Mouse (Mus musculus) gastrocnemius, adult 8-10 months (tissue): ENCODE measurements at regions not wholly inside any gene's neighbourhood (a gene's known extent, or its start where the extent isn't known, plus 50 kb on each side); places are given as distances from the start of the nearest gene placed in this dataset.
A peak's percentile ranks its signal among the peaks of the same experiment; 100 is the strongest.

Source experiments
- DNase-seq, 2 experiments: peaks; one replicate each; pipeline ENCODE4 v3.0.0; 2022; ENCODE audit warnings: low spot score in 2 of 2

- DNase-seq, result peak; percentile 43 to 63
Measured at GRCm38 (mm10) chr13:83207513-83207912, 296.3 kb upstream of the Mef2c start.

GRCm38 (mm10) chr13:83208111-83208510, 295.7 kb upstream of the Mef2c start:
- DNase-seq, result no peak

- no peak for DNase-seq
Measured at GRCm38 (mm10) chr13:83214811-83215210, 289.0 kb upstream of the Mef2c start.

DNA sequence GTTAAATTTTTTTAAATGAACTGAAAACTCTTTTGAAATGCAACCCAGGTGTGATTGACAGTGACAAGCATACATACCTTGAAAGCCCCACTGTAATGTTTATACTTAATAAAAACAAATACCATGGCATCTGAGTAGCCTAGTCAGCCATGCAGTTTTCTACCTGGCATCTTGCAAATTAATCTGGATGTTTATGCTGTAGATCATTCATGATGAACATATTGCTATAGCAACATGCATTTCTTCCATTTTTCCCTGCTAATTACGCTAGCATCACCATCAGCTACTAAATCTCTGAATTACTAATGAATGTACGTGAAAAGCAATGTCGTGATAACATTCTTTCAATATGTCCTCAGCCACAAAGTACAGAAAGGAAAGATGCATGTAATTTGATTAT, 287.4 kb upstream of the Mef2c start:
- no peak for DNase-seq

DNA sequence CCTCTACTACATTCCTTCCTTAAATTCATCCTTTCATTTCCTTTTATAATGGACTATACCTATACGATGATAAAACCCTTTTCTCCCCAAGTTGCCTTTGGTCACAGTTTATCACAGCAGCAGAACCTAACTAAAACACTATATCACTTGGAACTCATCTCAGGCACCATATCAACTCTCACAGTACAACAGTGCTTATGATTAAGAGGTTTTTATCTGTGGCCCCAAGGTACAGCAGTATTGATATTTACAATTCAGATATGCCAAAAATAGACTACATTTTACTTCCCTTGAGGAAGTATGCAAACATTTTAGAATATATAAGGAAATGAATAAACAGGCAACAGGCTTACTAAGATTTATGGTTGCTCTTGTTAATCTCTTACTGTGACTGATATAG, 251.4 kb upstream of the Mef2c start:
- no peak for DNase-seq

DNA sequence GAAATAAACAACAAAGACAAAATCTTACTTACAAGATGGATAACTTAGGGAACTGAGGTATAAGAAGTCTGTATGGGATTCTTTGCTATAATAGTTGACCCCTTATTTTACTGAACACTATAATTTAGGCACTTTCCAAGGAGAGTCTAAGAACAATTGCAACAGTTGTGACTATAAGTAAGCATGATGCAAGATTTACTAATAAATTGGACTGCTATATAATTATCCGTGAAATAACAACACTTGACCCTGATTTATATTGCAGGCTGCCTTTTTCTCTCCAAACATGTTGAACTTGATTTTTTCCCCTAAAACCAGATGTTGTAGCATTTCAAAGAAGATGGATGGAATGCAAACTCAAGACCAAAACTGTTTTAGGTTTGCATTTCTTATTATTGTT, 237.2 kb upstream of the Mef2c start:
- DNase-seq, result no peak

- no peak for DNase-seq
Measured at GRCm38 (mm10) chr13:83268663-83269062, 235.2 kb upstream of the Mef2c start.

DNA sequence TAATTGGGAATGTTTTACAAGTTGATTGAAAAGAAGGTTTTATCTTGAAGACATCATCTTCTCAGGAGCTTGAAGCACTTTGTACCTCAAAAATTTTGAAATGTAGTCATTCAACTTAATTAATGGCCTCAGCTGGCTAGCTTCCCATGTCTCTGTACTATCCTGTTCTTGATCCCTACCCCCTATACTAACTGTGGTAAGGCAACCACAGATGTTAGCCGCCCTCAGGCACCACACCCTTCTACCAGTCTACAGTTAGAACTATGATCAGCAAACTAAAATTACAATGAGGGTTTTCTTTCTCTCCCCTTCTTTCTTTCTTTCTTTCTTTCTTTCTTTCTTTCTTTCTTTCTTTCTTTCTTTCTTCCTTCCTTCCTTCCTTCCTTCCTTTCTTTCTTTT, 225.1 kb upstream of the Mef2c start:
- no peak for DNase-seq

DNA sequence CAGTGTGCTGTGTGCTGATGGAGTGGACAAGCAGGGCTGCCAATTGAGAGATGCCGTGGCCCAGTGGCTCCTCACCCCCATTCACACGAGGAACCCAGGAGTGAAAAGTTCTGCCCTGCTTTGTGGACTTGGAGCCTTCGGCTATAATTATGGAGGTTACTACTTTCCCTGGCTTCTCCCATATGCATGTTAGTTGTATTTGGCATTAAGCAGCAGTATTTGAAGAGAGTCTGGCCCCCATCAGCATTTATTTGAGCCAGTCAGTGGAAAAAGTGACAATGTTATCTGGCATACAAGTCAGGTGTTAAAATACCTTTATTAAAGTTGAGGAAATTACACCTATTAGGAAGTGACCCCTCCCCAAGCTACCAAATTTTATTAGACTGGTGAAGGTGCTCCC, 196.1 kb upstream of the Mef2c start:
- no peak for DNase-seq

GRCm38 (mm10) chr13:83328488-83328887, 175.3 kb upstream of the Mef2c start:
- DNase-seq, result no peak

DNA sequence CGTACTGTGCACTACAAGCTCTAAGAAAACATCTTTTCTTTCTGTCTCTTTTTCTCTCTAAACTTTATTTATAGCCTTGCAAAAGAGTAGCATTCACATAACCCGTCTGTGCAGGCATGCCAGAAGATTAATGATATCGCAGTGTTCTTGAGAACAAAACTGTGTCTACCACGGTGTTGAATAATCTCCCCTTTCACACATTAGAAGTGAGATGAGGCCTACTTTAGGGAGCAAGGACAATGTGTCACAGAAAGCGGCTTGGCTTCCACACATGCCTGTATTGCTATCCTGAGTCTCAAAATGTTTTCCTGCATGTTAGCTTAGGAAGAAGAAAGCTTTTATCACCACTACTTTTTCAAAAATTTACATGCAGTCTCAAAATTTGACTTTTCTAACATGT, 170.1 kb upstream of the Mef2c start:
- no peak for DNase-seq

DNA sequence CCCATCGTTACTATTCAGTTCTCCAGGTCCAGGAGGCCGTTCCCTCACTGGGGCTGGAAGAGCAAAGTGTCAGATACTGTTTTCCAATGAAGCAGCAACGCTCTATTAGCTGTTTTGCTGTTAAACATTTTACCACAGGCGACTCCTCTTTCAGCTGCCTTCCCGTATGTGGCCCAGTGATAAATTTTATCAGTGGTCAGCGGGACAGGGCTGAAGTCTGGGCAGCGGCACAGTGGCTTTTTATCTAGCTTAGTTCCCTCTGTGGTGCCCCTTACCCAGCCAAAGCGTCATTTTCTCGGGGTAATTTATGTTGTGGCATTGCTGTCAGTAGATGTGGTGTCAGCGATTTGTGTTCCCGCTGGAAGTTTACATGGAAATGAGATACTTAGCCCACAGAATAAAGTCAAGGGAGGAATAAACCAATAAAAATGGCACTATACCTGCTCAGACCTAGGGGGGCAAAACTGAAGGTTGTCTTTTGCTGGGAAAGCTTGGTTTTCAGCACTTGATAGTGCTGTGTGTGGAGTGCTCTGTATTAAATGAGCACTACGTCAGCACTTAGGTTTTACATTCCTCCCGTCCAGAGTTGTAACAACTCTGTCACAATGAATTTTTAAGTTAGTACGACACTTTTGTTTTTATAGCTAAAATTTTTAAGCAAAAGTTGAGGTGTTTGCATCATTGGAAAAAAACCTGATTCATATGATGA, 159.1 kb upstream of the Mef2c start:
- no peak for DNase-seq

DNA sequence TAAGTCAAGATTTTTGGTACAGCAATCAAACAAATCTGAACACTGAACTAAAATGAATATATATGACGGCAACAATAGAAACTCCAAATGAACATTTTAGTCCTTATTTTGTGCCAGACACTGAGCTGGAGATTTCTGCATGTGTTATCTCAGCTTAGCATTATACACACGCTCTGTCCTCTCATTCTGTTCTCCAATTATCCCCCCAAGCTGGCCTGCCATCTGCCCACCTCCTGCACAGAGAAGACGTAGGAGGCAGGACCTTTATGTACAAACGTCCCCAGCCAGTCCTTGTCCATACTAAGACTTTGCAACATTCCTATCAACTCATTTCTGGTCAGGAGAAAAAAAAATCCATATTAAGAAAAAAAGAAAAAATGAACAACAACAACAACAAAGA, 148.5 kb upstream of the Mef2c start:
- DNase-seq, result no peak

- no peak for DNase-seq
Measured at GRCm38 (mm10) chr13:83360529-83360928, 143.3 kb upstream of the Mef2c start.

DNA sequence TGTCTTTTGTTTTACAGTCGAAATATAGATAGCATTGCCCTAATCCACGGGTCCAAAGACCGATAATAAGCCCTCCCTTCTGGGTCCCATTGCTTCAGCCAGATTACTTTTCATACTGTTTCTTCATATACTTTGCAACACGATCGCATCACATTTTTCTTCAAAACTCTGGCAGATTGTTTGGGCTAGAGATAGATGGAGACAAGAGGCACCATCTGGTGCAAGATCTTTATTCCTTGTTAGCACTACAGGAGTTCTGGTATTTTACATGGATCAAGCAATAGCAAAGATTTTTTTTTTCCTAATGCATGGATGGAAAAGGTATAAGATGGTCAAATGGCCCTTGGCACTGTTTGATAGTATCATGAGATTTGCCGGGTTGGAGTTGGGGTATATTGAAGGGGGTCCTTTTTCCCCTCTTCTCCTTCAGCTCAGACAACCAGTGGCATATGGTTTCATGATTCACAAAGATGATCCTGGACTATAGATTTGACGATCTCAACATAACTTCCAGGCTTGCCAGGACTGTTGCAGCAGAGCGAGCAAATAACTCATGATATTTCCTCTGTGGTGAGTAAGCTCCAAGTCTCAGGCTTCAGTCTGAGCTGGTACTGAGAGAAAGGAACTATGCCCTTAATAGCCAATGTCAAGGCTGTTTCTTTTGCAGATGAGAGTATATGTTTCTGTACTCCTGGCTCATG, 127.6 kb upstream of the Mef2c start:
- DNase-seq, result no peak

DNA sequence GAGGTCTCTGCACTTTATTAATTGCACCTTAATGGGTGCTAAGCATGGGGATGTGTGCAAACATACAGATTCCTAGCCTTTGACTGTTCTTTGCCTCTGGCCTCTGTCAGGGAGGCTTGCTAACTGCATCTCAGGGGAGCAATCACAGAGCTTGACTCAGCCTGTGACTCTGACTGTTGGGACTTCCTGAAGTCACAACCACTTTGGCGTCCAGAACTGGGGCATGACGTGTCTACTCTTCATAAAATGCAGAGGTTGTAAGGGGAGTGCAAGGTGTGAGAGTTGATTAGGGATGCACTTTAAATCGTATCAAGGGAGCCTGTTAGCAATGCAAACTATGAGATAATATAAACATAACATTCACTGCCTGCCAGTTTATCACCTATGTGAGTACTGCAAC, 125.2 kb upstream of the Mef2c start:
- DNase-seq, result no peak

DNA sequence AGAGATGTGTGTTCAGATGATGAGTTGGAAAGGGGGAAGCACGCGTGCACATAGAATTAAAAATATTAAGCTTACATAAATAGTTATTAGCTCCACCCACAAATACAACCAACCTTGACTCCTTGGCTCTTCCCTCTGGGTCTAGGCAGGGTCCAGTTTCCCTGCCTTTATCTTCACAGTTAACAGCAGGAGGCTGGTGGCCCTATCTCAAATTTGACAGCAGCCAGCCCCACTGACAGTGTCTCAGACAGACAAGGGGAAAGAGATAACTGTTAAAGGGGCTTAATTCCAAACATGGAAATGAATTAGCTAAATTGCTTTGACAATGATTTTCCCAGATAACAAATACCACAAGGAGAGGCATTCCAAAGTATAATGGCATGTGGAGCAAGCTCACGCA, 121.2 kb upstream of the Mef2c start:
- no peak for DNase-seq

GRCm38 (mm10) chr13:83394773-83395172, 109.1 kb upstream of the Mef2c start:
- no peak for DNase-seq

DNA sequence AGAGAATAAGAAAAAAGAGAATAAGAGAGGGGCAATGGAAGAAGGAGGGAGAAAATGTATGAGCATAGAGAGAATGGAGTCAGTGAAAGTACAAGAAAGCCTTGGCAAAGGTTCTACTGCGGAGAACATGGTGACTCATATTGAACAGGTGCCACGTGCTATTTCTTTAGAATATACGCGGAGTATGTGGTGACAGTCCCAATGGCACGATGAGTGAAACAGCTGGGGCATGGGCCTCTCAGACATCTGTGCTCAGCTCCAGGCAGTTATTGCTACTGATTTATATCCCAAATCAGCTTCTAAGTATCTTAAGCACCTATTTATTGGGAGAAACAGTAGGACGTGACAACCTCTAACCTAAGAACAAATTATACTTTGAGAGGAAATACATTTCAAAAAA, 104.5 kb upstream of the Mef2c start:
- DNase-seq, result no peak

DNA sequence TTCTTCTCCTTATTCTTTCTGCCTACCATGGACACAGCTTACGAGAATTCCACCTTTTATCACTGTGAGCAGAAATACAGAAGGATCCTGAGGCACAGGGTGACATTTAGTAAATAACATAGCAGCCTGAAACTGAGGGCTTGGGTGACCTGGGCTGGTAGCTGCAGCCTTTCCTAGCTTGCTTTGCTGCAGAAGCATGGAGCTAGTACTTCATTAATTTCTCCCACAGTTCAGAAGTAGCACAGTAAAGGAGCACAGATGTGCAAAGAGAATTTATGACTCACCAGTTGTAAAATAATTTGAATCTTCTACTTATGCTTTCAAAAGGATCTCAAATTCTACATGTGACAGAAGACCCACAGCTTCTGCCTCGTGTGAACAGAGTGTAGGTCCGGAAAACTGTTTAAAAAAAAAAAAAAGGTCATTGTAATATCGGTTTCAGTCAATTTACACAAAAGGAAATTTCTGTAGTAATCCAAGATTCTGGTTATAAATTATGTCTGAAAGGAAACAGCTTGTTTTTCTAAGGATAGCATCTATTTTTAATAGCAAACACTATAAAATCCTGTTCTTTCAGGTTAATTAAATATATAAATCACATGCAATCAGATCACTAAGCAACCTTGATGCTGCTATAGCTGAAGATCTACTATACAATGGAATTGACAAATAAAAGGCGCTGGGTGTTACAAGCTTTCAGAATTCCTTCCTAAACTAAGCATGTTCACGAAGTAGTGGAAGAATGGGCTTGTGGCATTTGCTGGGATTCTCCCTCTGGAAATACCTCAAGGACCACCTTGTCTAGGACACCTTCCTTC, 64.0 kb upstream of the Mef2c start:
- DNase-seq, result no peak

GRCm38 (mm10) chr13:83444277-83444676, 59.6 kb upstream of the Mef2c start:
- DNase-seq, result no peak

- peak in 1 of 2 experiments; percentile 4 for DNase-seq
Measured at GRCm38 (mm10) chr13:83450820-83451219, 53.0 kb upstream of the Mef2c start.
